Mouse (Mus musculus) MEL (cell line): ENCODE data around the gene Tbc1d2b. TPM values are rescaled to one million over a fixed set of nuclear protein-coding genes. Genes with fewer than 3 reads are reported as not detected.

Experiments
- DNase-seq: peaks from one replicate; pipeline ENCODE4 v3.0.0; 2011; ENCODE audit warnings: low read depth, low spot score
- H3K27ac ChIP-seq: 2 replicates; pipeline ENCODE4 v1.5.1; 2012; ENCODE audit warnings: low read depth, mild to moderate bottlenecking, control low read depth, low read length, moderate library complexity; ENCODE audit not compliant: control insufficient read depth
- H3K27me3 ChIP-seq, 2 experiments: fragments of 150-350 bp in 1 of 2; sonication (generic) in 1 of 2; 2 replicates each; pipeline ENCODE4 v1.6.1; 2012; ENCODE audit warnings: low read length in 2 of 2, mild to moderate bottlenecking in 2 of 2, improper control_type of control experiment in 1 of 2, moderate library complexity in 1 of 2; ENCODE audit not compliant: insufficient read depth in 2 of 2, control insufficient read depth in 1 of 2
- H3K36me3 ChIP-seq, 2 experiments: 2 replicates each; pipeline ENCODE4 v1.6.1; 2012 to 2014; ENCODE audit warnings: low read length in 2 of 2, improper control_type of control experiment in 1 of 2, inconsistent platforms in 1 of 2, mild to moderate bottlenecking in 1 of 2; ENCODE audit not compliant: insufficient read depth in 2 of 2, control insufficient read depth in 1 of 2
- H3K4me1 ChIP-seq, 2 experiments: fragments of 150-350 bp in 1 of 2; sonication (generic) in 1 of 2; 2 replicates each; pipeline ENCODE4 v1.6.1; 2012; ENCODE audit warnings: low read length in 2 of 2, improper control_type of control experiment in 1 of 2, mild to moderate bottlenecking in 1 of 2; ENCODE audit not compliant: insufficient read depth in 2 of 2, control insufficient read depth in 1 of 2
- H3K4me3 ChIP-seq, 2 experiments: fragments of 150-350 bp in 1 of 2; sonication (generic) in 1 of 2; 2 replicates each; pipeline ENCODE4 v1.5.1; 2012; ENCODE audit warnings: low read depth in 2 of 2, low read length in 2 of 2, mild to moderate bottlenecking in 2 of 2, moderate library complexity in 2 of 2, control low read depth in 1 of 2, improper control_type of control experiment in 1 of 2; ENCODE audit not compliant: control insufficient read depth in 1 of 2, insufficient read depth in 1 of 2
- H3K79me2 ChIP-seq: 2 replicates; pipeline ENCODE4 v1.6.1; 2012; ENCODE audit warnings: mild to moderate bottlenecking, low read length, moderate library complexity; ENCODE audit not compliant: control insufficient read depth, poor library complexity, insufficient read depth
- H3K9ac ChIP-seq: 2 replicates; pipeline ENCODE4 v1.6.1; 2012; ENCODE audit warnings: low read depth, mild to moderate bottlenecking, control low read depth, low read length, moderate library complexity; ENCODE audit not compliant: control insufficient read depth, poor library complexity, severe bottlenecking
- H3K9me3 ChIP-seq: fragments of 150-350 bp; sonication (generic); replicated peaks from 2 replicates; pipeline ENCODE4 v1.6.1; 2012; ENCODE audit warnings: mild to moderate bottlenecking, low read length, improper control_type of control experiment, moderate library complexity; ENCODE audit not compliant: insufficient read depth
- BHLHE40 ChIP-seq: IDR thresholded peaks from 2 replicates; pipeline ENCODE4 v1.6.1; 2012; ENCODE audit warnings: low read depth, mild to moderate bottlenecking, inconsistent platforms, low read length, improper control_type of control experiment, borderline replicate concordance
- CHD1 ChIP-seq: IDR thresholded peaks from 2 replicates; pipeline ENCODE4 v1.6.1; 2012; ENCODE audit warnings: low read depth, mild to moderate bottlenecking, inconsistent platforms, low read length, improper control_type of control experiment
- CTCF ChIP-seq, 3 experiments: IDR thresholded peaks in 2 of 3; conservative IDR thresholded peaks in 1 of 3; 2 replicates each; pipeline ENCODE4 v1.5.1; 2011 to 2012; ENCODE audit warnings: low read length in 3 of 3, low read depth in 2 of 3, mild to moderate bottlenecking in 2 of 3, improper control_type of control experiment in 1 of 3, inconsistent platforms in 1 of 3, mixed read lengths in 1 of 3, moderate library complexity in 1 of 3; ENCODE audit not compliant: control insufficient read depth in 1 of 3, insufficient read depth in 1 of 3, poor library complexity in 1 of 3, severe bottlenecking in 1 of 3
- ELF1 ChIP-seq: IDR thresholded peaks from 2 replicates; pipeline ENCODE4 v1.6.1; 2014; ENCODE audit warnings: low read depth, mild to moderate bottlenecking, inconsistent platforms, low read length, improper control_type of control experiment, moderate library complexity
- EP300 ChIP-seq, 2 experiments: IDR thresholded peaks; 2 replicates each; pipeline ENCODE4 v1.6.1; 2011; ENCODE audit warnings: improper control_type of control experiment in 2 of 2, low read length in 2 of 2, low read depth in 1 of 2, mild to moderate bottlenecking in 1 of 2
- GATA1 ChIP-seq: IDR thresholded peaks from 2 replicates; pipeline ENCODE4 v1.6.1; 2011; ENCODE audit warnings: low read depth, low read length, improper control_type of control experiment
- HCFC1 ChIP-seq: IDR thresholded peaks from 2 replicates; pipeline ENCODE4 v1.6.1; 2012; ENCODE audit warnings: low read depth, mild to moderate bottlenecking, inconsistent platforms, low read length, improper control_type of control experiment, moderate library complexity
- KAT2A ChIP-seq: conservative IDR thresholded peaks from 2 replicates; pipeline ENCODE4 v1.6.1; 2012; ENCODE audit warnings: low read depth, low read length, improper control_type of control experiment, inconsistent platforms
- MAFK ChIP-seq: IDR thresholded peaks from 2 replicates; pipeline ENCODE4 v1.6.1; 2011; ENCODE audit warnings: low read depth, mild to moderate bottlenecking, low read length, improper control_type of control experiment, borderline replicate concordance
- MAX ChIP-seq: IDR thresholded peaks from 2 replicates; pipeline ENCODE4 v1.6.1; 2011; ENCODE audit warnings: low read length, improper control_type of control experiment
- MAZ ChIP-seq: IDR thresholded peaks from 2 replicates; pipeline ENCODE4 v1.6.1; 2012; ENCODE audit warnings: low read depth, mild to moderate bottlenecking, inconsistent platforms, low read length, improper control_type of control experiment
- MEF2A ChIP-seq: IDR thresholded peaks from 2 replicates; pipeline ENCODE4 v1.6.1; 2014; ENCODE audit warnings: low read depth, mild to moderate bottlenecking, inconsistent platforms, low read length, improper control_type of control experiment; ENCODE audit not compliant: poor library complexity, insufficient replicate concordance, severe bottlenecking; ENCODE audit errors: extremely low read depth
- MXI1 ChIP-seq: IDR thresholded peaks from 2 replicates; pipeline ENCODE4 v1.6.1; 2011; ENCODE audit warnings: mild to moderate bottlenecking, low read depth, low read length, improper control_type of control experiment
- MYB ChIP-seq: IDR thresholded peaks from 2 replicates; pipeline ENCODE4 v1.6.1; 2011; ENCODE audit warnings: mild to moderate bottlenecking, low read depth, low read length, improper control_type of control experiment
- MYC ChIP-seq: IDR thresholded peaks from 2 replicates; pipeline ENCODE4 v1.6.1; 2011; ENCODE audit warnings: low read depth, mild to moderate bottlenecking, low read length, improper control_type of control experiment, moderate library complexity
- NRF1 ChIP-seq: IDR thresholded peaks from 2 replicates; pipeline ENCODE4 v1.6.1; 2014; ENCODE audit warnings: low read depth, mild to moderate bottlenecking, inconsistent platforms, low read length, improper control_type of control experiment, moderate library complexity; ENCODE audit not compliant: poor library complexity, insufficient read depth, severe bottlenecking
- POLR2AphosphoS2 ChIP-seq: IDR thresholded peaks from 2 replicates; pipeline ENCODE4 v1.6.1; 2011; ENCODE audit warnings: low read length, improper control_type of control experiment
- RCOR1 ChIP-seq: IDR thresholded peaks from 2 replicates; pipeline ENCODE4 v1.6.1; 2012; ENCODE audit warnings: low read depth, mild to moderate bottlenecking, inconsistent platforms, low read length, improper control_type of control experiment
- TBP ChIP-seq: IDR thresholded peaks from 2 replicates; pipeline ENCODE4 v1.8.0; 2011; ENCODE audit warnings: low read depth, low read length, improper control_type of control experiment
- TCF12 ChIP-seq: IDR thresholded peaks from 2 replicates; pipeline ENCODE4 v1.6.1; 2014; ENCODE audit warnings: low read depth, mild to moderate bottlenecking, inconsistent platforms, low read length, improper control_type of control experiment, moderate library complexity
- UBTF ChIP-seq: IDR thresholded peaks from 2 replicates; pipeline ENCODE4 v1.6.1; 2012; ENCODE audit warnings: low read depth, mild to moderate bottlenecking, inconsistent platforms, low read length, improper control_type of control experiment, moderate library complexity, borderline replicate concordance; ENCODE audit not compliant: insufficient read depth
- USF2 ChIP-seq, 2 experiments: IDR thresholded peaks; 2 replicates each; pipeline ENCODE4 v1.6.1; 2011 to 2012; ENCODE audit warnings: improper control_type of control experiment in 2 of 2, low read length in 2 of 2, borderline replicate concordance in 1 of 2, inconsistent platforms in 1 of 2, low read depth in 1 of 2, mild to moderate bottlenecking in 1 of 2; ENCODE audit not compliant: insufficient read depth in 1 of 2
- ZC3H11A ChIP-seq: IDR thresholded peaks from 2 replicates; pipeline ENCODE4 v1.6.1; 2012; ENCODE audit warnings: low read depth, mild to moderate bottlenecking, inconsistent platforms, low read length, improper control_type of control experiment
- ZKSCAN1 ChIP-seq: IDR thresholded peaks from 2 replicates; pipeline ENCODE4 v1.6.1; 2012; ENCODE audit warnings: low read depth, mild to moderate bottlenecking, inconsistent platforms, low read length, improper control_type of control experiment, moderate library complexity
- ZNF384 ChIP-seq: IDR thresholded peaks from 2 replicates; pipeline ENCODE4 v1.6.1; 2012; ENCODE audit warnings: low read depth, mild to moderate bottlenecking, inconsistent platforms, low read length, improper control_type of control experiment
- polyA plus RNA-seq, 2 experiments: library from polyadenylated mRNA; stranded (reverse) in 1 of 2; unstranded in 1 of 2; fragments of >175 nt in 1 of 2; fragments of >200 nt in 1 of 2; gene quantifications; 2 replicates each; pipeline versions ENCODE4 v1.2.1 to v1.2.4; 2012; ENCODE audit warnings: low replicate concordance in 2 of 2, low read depth in 1 of 2; ENCODE audit not compliant: insufficient read length in 2 of 2, insufficient read depth in 1 of 2, missing spikeins in 1 of 2
- total RNA-seq: library from RNA; depleted of rRNA; stranded (reverse); fragments of 300-350 nt; gene quantifications from 2 replicates; pipeline ENCODE4 v1.2.3, GENCODE M21; 2012

The Tbc1d2b gene
- total and polyA plus RNA-seq, 3 experiments: 7.1 to 12.6 TPM; not detected in 1

DNA sequence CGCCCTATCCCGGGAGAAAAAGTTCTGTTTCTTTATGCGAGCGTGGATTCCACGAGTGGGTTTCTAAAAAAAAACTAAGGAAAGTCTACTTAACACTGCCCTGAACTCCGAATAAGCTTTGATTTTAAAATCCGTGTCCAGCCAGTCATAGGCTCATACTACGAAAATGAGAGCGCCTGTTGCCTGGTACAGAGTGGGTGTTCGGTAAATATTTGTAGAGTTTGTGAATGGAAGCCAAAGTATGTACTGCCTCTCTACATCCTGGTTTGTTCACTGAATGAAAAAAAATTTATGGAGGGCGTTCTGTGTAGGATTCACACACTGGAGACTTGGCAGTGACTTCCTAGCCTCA lies 316 bp upstream of the Tbc1d2b start:
- Histone ChIP-seq H3K27ac (no peak overlapping the region), H3K4me1 (peaks cover 17 to 22% of the 10 kb centered on the region in 2 experiments), H3K79me2 (peaks cover 21% of the 10 kb centered on the region), H3K9ac (peak overlapping the region; percentile 91), H3K4me3 (peak overlapping the region; percentile 70 to 82), H3K9me3 (no peaks in the 10 kb centered on the region), H3K27me3 (no peaks in the 10 kb centered on the region), H3K36me3 (peaks cover 0 to 24% of the 10 kb centered on the region in 2 experiments; a peak in 2 of 4 replicates)
- DNase-seq: no peak
- TF ChIP-seq MAZ (0 out of 2 replicates have a peak, but pooled peaks have one; percentile 6), HCFC1 (no peak)

- Histone ChIP-seq H3K4me3 (peak overlapping the region; percentile 82 to 89), H3K27ac (peak overlapping the region; percentile 21; the same call in 1 of the 2 replicates), H3K9me3 (no peaks in the 10 kb centered on the region), H3K36me3 (peaks cover 0 to 31% of the 10 kb centered on the region in 2 experiments; a peak in 3 of 4 replicates), H3K9ac (peak overlapping the region; percentile 91), H3K4me1 (peaks cover 26 to 27% of the 10 kb centered on the region in 2 experiments), H3K79me2 (peaks cover 23% of the 10 kb centered on the region), H3K27me3 (no peaks in the 10 kb centered on the region)
- TF ChIP-seq RCOR1 (no peak), MAFK (no peak), NRF1 (no peak), ZNF384 (no peak), ZKSCAN1 (no peak), MXI1 (no peak), EP300 (IDR thresholded peaks at IDR 0.05; ENCODE audit: low read depth in 1 of 2, low read length in 2 of 2) (no peak), UBTF (no peak), HCFC1 (no peak), MEF2A (no peak)
- no peak for DNase-seq
Observed at GRCm38 (mm10) chr9:90269011-90269681, 1.5 kb downstream of the Tbc1d2b start.

GRCm38 (mm10) chr9:90266926-90267325 lies 3.7 kb downstream of the Tbc1d2b start:
- Histone ChIP-seq H3K27me3 (no peaks in the 10 kb centered on the region), H3K4me1 (peaks cover 37 to 38% of the 10 kb centered on the region in 2 experiments), H3K36me3 (peaks cover 12 to 45% of the 10 kb centered on the region in 2 experiments), H3K9me3 (no peaks in the 10 kb centered on the region), H3K27ac (no peak overlapping the region), H3K9ac (no peak overlapping the region), H3K4me3 (no peak overlapping the region), H3K79me2 (peaks cover 23% of the 10 kb centered on the region)
- no peak for DNase-seq
- TF ChIP-seq GATA1: no peak
- no peak for TF ChIP-seq TBP
- no peak for TF ChIP-seq BHLHE40
- TF ChIP-seq CTCF (IDR thresholded peaks at IDR 0.05 in 2 of 3, conservative IDR thresholded peaks at IDR 0.05 in 1 of 3; ENCODE audit: control insufficient read depth in 1 of 3, insufficient read depth in 1 of 3, low read depth in 2 of 3, low read length in 3 of 3, poor library complexity in 1 of 3, severe bottlenecking in 1 of 3): no peak
- TF ChIP-seq MAZ: no peak
- TF ChIP-seq MYC: no peak
- no peak for TF ChIP-seq USF2 (IDR thresholded peaks at IDR 0.05; ENCODE audit: borderline replicate concordance in 1 of 2, insufficient read depth in 1 of 2, low read depth in 1 of 2, low read length in 2 of 2)
- no peak for TF ChIP-seq TCF12
- TF ChIP-seq MAX: no peak
- TF ChIP-seq CHD1: no peak
- no peak for TF ChIP-seq ELF1
- no peak for TF ChIP-seq KAT2A
- TF ChIP-seq ZC3H11A: no peak
- no peak for TF ChIP-seq MYB
- no peak for TF ChIP-seq POLR2AphosphoS2
